Mouse (Mus musculus) hindbrain, embryonic 10.5 days (tissue): Measurements from ENCODE around the gene St7. TPM values are rescaled to one million over a fixed set of nuclear protein-coding genes. Genes with fewer than 3 reads are reported as not detected.

Experiments used
- DNase-seq: peaks from one replicate; pipeline ENCODE4 v3.0.0-alpha.2; 2017; ENCODE audit warnings: low spot score
- H3K27ac ChIP-seq: fragments of 300-500 bp; sonication (generic); 2 replicates; pipeline ENCODE4 v1.5.1; 2016; ENCODE audit warnings: mild to moderate bottlenecking, moderate library complexity
- H3K27me3 ChIP-seq: fragments of 300-500 bp; sonication (generic); 2 replicates; pipeline ENCODE4 v1.6.1; 2016; ENCODE audit warnings: mild to moderate bottlenecking; ENCODE audit not compliant: poor library complexity, insufficient read depth, severe bottlenecking
- H3K36me3 ChIP-seq: fragments of 300-500 bp; sonication (generic); 2 replicates; pipeline ENCODE4 v1.6.1; 2016; ENCODE audit warnings: mild to moderate bottlenecking, moderate library complexity
- H3K4me1 ChIP-seq: fragments of 300-500 bp; sonication (generic); replicated peaks from 2 replicates; pipeline ENCODE4 v1.6.1; 2016; ENCODE audit warnings: mild to moderate bottlenecking
- H3K4me3 ChIP-seq: fragments of 300-500 bp; sonication (generic); 2 replicates; pipeline ENCODE4 v1.5.1; 2016; ENCODE audit warnings: mild to moderate bottlenecking, moderate library complexity
- H3K9me3 ChIP-seq: fragments of 300-500 bp; sonication (generic); 2 replicates; pipeline ENCODE4 v1.6.1; 2016; ENCODE audit warnings: mild to moderate bottlenecking, moderate library complexity
- WGBS: fragments of 180-500 bp; shearing (Covaris S2); methylation state at CpG from one replicate; pipeline ENCODE4 v1.1.7; 2016; 5-methylcytosine and 5-hydroxymethylcytosine counted together
- polyA plus RNA-seq: library from polyadenylated mRNA; unstranded; fragments of >200 nt; fragmentation: Nextera tagmentation; extraction: Ambion mirVana; gene quantifications from 2 replicates; pipeline ENCODE4 v1.2.1, GENCODE M21; 2016

St7 gene
- polyA plus RNA-seq, 1 experiment from 2014 or later: 34.8 TPM

- Histone ChIP-seq H3K9me3 (0 out of 2 replicates have a peak, but pooled peaks cover 3% of the 10 kb centered on the region), H3K27ac (no peak overlapping the region), H3K4me3 (no peak overlapping the region), H3K27me3 (no peaks in the 10 kb centered on the region), H3K4me1 (no peaks in the 10 kb centered on the region), H3K36me3 (peaks cover 14% of the 10 kb centered on the region)
- DNase-seq: no peak
- WGBS: 92% methylated on average over 1 of the region's 1 CpGs
These were observed 205.8 kb downstream of the St7 start for GRCm38 (mm10) chr6:17898539-17898938.

DNA sequence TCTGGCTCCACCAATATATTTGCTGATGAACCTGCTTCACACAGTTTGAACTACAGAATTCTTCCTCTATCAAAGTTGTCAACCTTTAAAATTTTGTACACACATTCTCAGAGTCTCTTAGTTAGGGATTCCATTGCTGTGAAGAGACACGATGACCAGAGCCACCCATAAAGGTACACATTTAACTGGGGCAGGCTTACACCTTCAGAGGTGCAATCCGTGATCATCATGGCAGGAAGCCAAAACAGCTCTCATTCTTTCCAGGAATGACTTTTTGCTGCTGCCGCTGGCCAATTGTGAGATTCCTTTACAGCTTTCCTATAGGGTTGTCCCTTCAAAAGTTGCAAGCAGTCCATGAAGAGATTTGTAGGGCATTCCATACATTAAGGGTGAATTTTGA is 210.6 kb downstream of the St7 start:
- 88% methylated on average over 3 of the region's 3 CpGs for WGBS
- H3K4me3 ChIP-seq: no peak overlapping the region

DNA sequence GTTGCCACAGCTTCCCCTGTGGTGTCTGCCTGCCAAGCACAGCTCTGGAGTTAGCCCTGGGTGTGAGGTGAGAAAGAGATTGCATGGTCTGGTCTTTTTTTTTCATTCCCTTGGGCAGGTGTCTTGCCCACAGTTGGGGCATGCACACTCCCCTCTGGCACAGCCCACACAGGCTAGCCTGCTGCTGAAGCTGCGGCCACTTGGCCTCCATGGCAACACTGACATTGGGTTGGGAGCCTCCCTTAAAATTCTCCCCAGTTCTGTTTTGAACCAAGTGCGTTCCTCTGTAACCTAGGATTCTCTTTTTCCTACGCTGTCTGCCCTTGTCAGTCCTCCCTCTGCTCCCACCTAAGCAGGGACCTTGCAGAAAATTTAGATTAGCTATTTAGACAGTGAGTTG is 213.0 kb downstream of the St7 start:
- 33% methylated on average over 3 of the region's 3 CpGs for WGBS
- Histone ChIP-seq H3K27me3 (no peaks in the 10 kb centered on the region), H3K4me3 (no peak overlapping the region), H3K27ac (no peak overlapping the region), H3K9me3 (0 out of 2 replicates have a peak, but pooled peaks cover 3% of the 10 kb centered on the region), H3K4me1 (peaks cover 18% of the 10 kb centered on the region), H3K36me3 (peaks cover 29% of the 10 kb centered on the region)
- DNase-seq: no peak

More for the DNA sequence above, 210.6 kb downstream of the St7 start:
- DNase-seq: no peak
- no peaks in the 10 kb centered on the region for H3K27me3 ChIP-seq
- H3K9me3 ChIP-seq: 0 out of 2 replicates have a peak, but pooled peaks cover 3% of the 10 kb centered on the region
- peaks cover 18% of the 10 kb centered on the region for H3K4me1 ChIP-seq
- no peak overlapping the region for H3K27ac ChIP-seq
- peaks cover 14% of the 10 kb centered on the region for H3K36me3 ChIP-seq

DNA sequence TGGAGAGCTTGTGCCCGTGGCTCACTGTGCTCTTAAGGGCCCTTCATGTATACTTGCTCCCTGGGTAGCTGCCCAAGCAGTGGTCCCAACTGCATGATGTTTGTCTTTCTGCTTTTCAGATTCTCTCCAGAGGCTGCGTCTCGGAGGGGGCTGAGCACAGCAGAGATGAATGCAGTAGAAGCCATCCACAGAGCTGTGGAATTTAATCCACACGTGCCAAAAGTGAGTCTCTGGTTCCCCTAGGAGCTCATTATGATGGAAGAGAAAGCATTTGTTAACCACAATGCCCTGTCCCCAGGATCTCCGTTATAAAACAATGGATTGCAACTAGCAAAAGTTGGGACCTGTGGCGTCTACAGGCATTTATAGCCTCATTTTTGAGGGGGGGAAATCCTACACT is 213.6 kb downstream of the St7 start:
- no peak overlapping the region for H3K4me3 ChIP-seq
- DNase-seq: no peak
- 0 out of 2 replicates have a peak, but pooled peaks cover 3% of the 10 kb centered on the region for H3K9me3 ChIP-seq
- 18% methylated on average over 6 of the region's 6 CpGs for WGBS
- peaks cover 29% of the 10 kb centered on the region for H3K36me3 ChIP-seq
- H3K27ac ChIP-seq: peak overlapping the region; percentile 13; the same call in 1 of the 2 replicates
- H3K4me1 ChIP-seq: peaks cover 18% of the 10 kb centered on the region
- H3K27me3 ChIP-seq: no peaks in the 10 kb centered on the region

GRCm38 (mm10) chr6:17912312-17912711 is 219.6 kb downstream of the St7 start:
- no peaks in the 10 kb centered on the region for H3K27me3 ChIP-seq
- no peak for DNase-seq
- H3K36me3 ChIP-seq: peaks cover 15% of the 10 kb centered on the region
- 73% methylated on average over 6 of the region's 6 CpGs for WGBS
- H3K9me3 ChIP-seq: no peaks in the 10 kb centered on the region
- H3K27ac ChIP-seq: no peak overlapping the region
- H3K4me3 ChIP-seq: no peak overlapping the region
- peaks cover 7% of the 10 kb centered on the region; the same call in 1 of the 2 replicates for H3K4me1 ChIP-seq

DNA sequence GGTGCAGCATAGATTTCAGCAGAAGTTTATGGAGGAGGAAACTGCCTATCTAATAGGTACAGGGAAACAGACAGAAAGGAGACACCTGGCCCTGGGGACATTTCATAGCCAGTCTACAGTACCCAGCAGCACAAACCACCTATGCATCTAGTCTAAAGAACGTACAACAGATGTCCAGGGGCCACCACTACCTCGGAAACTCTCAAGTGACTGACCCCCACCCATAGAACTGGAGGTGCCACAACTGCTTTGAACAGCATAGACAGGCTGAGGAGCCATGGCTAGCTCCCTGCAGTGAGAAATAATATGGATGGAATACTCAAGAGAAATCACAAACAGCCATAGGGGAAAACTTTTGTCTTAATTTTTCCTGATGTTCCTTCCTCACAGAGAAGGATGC is 220.1 kb downstream of the St7 start:
- Histone ChIP-seq H3K27me3 (no peaks in the 10 kb centered on the region), H3K36me3 (peaks cover 15% of the 10 kb centered on the region), H3K4me3 (no peak overlapping the region), H3K27ac (no peak overlapping the region), H3K9me3 (no peaks in the 10 kb centered on the region), H3K4me1 (peaks cover 7% of the 10 kb centered on the region; the same call in 1 of the 2 replicates)
- WGBS: 78% methylated on average over 2 of the region's 2 CpGs
- no peak for DNase-seq

GRCm38 (mm10) chr6:17913315-17913714 is 220.6 kb downstream of the St7 start:
- Histone ChIP-seq H3K4me1 (peaks cover 7% of the 10 kb centered on the region; the same call in 1 of the 2 replicates), H3K4me3 (no peak overlapping the region), H3K36me3 (peaks cover 15% of the 10 kb centered on the region), H3K27ac (no peak overlapping the region), H3K27me3 (no peaks in the 10 kb centered on the region), H3K9me3 (no peaks in the 10 kb centered on the region)
- 81% methylated on average over 1 of the region's 1 CpGs for WGBS
- no peak for DNase-seq

DNA sequence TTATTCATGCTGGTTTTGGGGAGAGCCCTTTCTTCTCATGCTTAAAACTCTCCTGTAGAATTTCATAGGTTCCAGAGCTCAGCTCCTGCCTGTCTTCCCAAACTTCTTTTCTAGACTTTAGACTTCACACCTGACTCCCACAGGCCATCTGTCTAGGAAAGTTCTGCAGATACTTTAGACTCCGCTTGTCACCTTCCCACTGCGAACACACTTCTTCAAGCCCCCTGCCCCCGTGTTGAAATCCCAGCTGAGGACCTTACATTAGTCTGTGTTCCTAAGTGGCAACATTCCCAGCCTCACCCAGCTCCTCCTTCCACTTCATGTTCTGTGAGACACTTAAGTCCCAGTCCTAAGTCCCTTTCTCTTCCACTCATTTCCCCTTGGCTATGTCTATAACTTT is 221.6 kb downstream of the St7 start:
- Histone ChIP-seq H3K4me3 (no peak overlapping the region), H3K4me1 (peaks cover 7% of the 10 kb centered on the region; the same call in 1 of the 2 replicates), H3K36me3 (peaks cover 11% of the 10 kb centered on the region), H3K9me3 (no peaks in the 10 kb centered on the region), H3K27me3 (no peaks in the 10 kb centered on the region), H3K27ac (no peak overlapping the region)
- whole genome bisulfite sequencing: 88% methylated on average over 3 of the region's 3 CpGs
- no peak for DNase-seq

DNA sequence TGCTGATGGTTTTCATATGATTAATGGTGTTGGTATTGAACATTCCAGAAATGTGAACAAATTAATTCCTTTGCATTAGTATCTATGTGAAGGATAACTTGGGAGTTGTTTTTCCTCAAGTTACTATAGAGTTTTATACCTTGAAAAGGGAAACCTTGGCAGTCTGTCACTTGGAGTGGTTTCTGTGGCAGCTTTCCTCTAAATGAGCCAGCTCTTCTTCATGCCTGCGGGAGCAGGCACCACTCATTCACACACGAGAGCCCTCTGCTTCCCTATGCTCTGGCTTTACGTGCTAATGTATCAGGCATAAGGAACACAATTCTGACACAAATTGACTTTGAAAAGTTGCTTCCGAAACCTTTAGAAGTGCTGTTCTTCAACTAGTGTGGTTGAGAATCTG is 224.5 kb downstream of the St7 start:
- H3K9me3 ChIP-seq: no peaks in the 10 kb centered on the region
- H3K27ac ChIP-seq: no peak overlapping the region
- DNase-seq: no peak
- H3K27me3 ChIP-seq: no peaks in the 10 kb centered on the region
- peaks cover 4% of the 10 kb centered on the region for H3K36me3 ChIP-seq
- no peak overlapping the region for H3K4me3 ChIP-seq
- peaks cover 7% of the 10 kb centered on the region; the same call in 1 of the 2 replicates for H3K4me1 ChIP-seq
- WGBS: 91% methylated on average over 4 of the region's 4 CpGs

GRCm38 (mm10) chr6:17922180-17922579 is 229.4 kb downstream of the St7 start:
- no peaks in the 10 kb centered on the region for H3K4me1 ChIP-seq
- no peaks in the 10 kb centered on the region for H3K9me3 ChIP-seq
- no peak for DNase-seq
- H3K27ac ChIP-seq: no peak overlapping the region
- H3K4me3 ChIP-seq: no peak overlapping the region
- WGBS: 91% methylated on average over 1 of the region's 1 CpGs
- H3K27me3 ChIP-seq: no peaks in the 10 kb centered on the region
- H3K36me3 ChIP-seq: peaks cover 19% of the 10 kb centered on the region

GRCm38 (mm10) chr6:17922967-17923366 is 230.2 kb downstream of the St7 start:
- Histone ChIP-seq H3K36me3 (peaks cover 19% of the 10 kb centered on the region), H3K27ac (no peak overlapping the region), H3K4me1 (no peaks in the 10 kb centered on the region; the same call in 1 of the 2 replicates), H3K27me3 (no peaks in the 10 kb centered on the region), H3K9me3 (no peaks in the 10 kb centered on the region), H3K4me3 (no peak overlapping the region)
- no peak for DNase-seq
- WGBS: 93% methylated on average over 3 of the region's 3 CpGs

GRCm38 (mm10) chr6:17923370-17923769 is 230.6 kb downstream of the St7 start:
- DNase-seq: no peak
- WGBS: 86% methylated on average over 3 of the region's 3 CpGs
- peaks cover 19% of the 10 kb centered on the region for H3K36me3 ChIP-seq

DNA sequence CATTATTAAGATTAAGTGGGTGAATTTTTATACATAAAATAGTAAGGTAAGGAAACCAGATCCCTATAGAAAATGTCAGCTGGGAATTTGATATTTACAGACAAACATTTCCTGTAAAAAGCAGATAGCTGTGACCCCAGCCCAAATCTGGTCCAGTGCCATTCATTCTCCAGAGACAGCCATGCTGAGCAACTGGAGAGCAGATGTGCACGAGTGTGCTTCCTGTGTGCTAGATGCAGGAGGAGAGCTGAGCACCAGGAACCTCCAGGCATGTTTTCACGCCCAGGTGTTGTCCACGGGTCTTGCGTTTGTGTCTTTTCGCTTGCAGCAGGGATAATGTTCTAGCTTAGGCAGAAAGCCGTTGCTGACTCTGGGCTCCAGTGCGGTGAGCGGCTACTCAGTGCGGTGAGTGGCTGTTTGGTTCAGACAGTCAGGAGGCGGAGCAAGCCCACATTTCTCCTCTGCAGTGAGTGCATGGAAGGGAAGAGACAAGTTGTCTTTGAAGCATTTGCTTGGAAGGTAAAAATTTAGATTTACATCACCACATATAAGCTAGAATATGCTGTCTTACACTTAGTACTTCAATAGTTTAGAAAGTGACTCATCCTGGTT is 231.3 kb downstream of the St7 start:
- H3K4me1 ChIP-seq: no peaks in the 10 kb centered on the region; the same call in 1 of the 2 replicates
- no peak overlapping the region for H3K27ac ChIP-seq
- H3K4me3 ChIP-seq: no peak overlapping the region
- no peaks in the 10 kb centered on the region for H3K27me3 ChIP-seq
- peaks cover 19% of the 10 kb centered on the region for H3K36me3 ChIP-seq
- 87% methylated on average over 10 of the region's 10 CpGs for WGBS
- H3K9me3 ChIP-seq: no peaks in the 10 kb centered on the region
- no peak for DNase-seq

More at GRCm38 (mm10) chr6:17923370-17923769, 230.6 kb downstream of the St7 start:
- no peak overlapping the region for H3K4me3 ChIP-seq
- H3K9me3 ChIP-seq: no peaks in the 10 kb centered on the region
- no peaks in the 10 kb centered on the region; the same call in 1 of the 2 replicates for H3K4me1 ChIP-seq
- no peak overlapping the region for H3K27ac ChIP-seq
- no peaks in the 10 kb centered on the region for H3K27me3 ChIP-seq
